Mouse (Mus musculus): Measurements from ENCODE around the gene Usp32.

Usp32 gene

DNA sequence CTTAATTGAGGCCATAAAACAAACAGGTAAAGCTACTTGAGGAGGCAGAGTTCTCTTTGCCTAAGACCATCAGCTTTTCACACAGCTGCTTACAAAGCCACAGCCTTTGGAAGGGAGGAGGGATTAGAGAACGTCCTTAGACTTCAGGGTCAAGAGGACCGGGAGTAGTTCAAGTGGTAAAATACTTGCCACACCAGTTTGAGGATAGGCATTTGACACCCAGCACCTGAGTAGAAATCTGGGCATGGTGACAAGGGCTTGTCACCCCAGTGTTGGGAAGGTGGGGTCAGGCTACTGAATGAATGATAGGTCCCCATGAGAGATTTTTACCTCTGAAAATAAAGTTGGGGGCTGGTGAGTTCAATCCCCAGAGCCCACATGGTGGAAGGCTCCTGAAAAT lies 187.3 kb downstream of the Usp32 start:
- in situ Hi-C loops (cut with MboI, MseI) = no loop called here

DNA sequence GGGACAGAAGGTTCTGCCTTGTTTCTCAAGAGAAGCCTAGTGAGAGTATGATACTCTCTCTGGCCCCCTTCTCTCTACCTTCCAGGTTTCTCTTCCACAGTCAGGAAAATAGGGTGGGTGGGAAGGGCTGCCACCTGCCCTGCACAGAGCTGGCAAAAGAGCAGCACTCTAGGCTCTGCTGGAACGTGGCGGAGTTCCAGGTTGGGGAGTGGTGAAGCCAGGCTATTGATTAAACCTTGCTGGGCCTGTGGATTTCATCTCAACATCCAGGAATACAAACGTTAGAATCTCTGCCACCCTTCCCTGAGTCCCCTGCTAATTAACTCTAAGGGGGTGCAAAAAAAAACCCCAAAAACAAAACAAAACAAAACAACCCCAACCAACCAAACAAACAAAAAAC lies 191.4 kb downstream of the Usp32 start:
- in situ Hi-C loops (cut with MboI, MseI) = no loop called here

DNA sequence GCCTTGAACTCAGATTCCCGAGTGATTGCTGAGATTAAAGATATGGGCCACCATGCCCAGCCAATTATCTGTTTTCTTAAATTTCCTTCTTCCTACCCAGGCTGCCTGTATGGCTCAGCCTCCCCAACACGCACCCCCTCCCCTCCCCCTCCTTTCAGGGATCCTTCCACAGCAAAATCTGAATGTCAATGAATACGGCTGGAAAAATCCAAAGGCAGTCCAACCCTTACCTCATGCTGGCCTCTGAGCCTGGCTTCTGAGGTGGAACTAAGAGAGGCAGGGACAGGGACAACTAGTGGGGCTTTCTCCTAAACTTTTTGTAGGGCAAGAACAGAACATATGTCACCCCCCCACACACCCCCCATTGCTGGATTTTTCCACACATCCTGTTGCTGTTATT lies 191.8 kb downstream of the Usp32 start:
- in situ Hi-C loops (cut with MboI, MseI) = no loop called here

DNA sequence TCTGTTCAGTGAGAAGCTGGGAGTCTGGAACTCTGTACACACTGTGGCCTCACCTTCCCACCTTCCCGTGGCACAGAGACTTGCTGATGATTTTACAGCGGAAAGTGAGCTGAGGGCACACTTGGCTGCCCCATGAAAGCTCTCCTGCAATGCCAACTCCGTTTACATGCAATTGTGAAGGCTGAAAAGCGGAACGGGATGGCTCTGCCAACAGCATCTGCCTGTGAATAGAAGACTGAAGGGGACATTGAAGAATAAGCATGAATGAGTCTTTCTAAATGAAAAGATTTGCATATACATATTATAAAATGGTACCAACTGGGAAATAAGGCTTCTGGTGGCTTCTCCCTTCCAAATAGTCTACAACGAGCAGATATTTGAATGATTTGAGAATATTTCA lies 192.8 kb downstream of the Usp32 start:
- in situ Hi-C loops (cut with MboI, MseI) = no loop called here

DNA sequence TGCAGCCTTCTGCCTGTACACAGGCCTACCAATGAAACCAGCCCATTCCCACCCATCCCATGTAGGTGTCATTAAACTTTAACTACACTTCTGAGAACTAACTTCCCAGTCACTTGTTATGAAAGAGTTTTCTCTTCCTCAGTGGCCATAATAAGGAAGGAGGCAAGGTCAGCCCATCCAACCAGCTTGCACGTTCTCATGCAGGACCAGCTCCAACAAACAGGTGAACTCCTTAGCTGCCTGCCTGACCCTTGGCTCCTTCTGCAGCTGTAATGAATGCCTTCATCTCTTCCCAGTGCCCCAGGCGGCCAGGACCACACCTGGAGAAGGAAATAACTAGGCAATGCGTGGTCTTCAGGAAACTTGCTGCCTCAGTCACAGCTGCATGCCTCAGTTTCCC lies 194.1 kb downstream of the Usp32 start:
- in situ Hi-C loops (cut with MboI, MseI) = no loop called here

DNA sequence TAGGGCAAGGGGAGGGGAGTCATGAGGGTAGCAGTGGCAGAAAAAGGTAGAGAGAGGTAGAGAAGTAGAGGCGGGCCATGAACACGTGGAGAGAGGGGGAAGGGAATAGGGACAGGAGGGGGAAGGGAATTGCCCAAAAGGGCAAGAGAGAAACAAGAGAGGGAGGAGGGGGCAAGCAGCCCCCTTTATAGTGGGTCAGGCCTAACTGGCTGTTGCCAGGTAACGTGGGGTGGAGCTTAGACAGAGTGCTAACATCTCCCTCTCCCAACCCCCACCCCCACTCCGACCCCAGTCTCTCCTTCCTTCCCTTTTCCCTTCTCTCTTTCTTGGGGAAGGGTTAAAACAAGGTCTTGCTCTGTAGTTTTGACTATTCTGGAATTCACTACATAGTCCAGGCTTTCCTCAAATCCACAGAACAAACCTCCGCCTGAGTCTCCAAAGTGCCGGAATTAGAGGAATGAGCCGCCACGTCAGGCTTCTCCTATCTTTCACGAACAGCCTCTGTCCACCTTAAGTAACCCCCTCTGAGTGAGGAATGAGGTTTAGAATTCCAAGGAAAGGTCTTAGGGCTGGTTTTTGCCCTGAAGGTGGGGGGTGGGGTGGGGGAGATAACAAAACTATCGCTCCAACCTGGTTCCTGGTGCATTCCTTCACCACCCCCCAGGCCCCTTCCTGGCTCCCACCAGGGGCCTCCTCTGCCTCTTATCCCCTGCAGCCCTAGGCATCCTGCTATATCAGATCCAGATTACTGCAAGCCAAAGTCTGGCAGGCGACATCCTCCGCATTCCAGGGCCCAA lies 195.1 kb downstream of the Usp32 start:
- in situ Hi-C loops (cut with MboI, MseI) = no loop called here

DNA sequence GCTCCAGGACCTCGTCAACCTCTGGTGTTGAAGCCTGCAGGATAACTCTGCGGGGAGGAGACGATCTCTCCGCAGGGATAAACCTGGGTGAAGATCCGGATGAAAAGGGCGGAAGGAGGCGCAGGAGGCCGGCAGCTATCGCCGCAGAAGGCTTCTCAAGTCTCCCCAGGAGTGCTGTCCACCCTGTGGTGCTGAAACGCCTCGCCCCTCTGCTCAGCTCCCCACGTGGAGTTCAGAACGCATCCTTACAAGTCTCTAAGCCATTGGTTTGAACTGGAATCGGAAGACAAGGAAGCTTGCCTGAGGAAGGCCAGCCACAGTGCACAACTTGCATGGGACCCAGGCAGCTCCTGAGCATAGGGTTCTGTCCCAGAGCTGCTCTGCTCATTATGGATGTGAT lies 196.0 kb downstream of the Usp32 start:
- in situ Hi-C loops (cut with MboI, MseI) = no loop called here

DNA sequence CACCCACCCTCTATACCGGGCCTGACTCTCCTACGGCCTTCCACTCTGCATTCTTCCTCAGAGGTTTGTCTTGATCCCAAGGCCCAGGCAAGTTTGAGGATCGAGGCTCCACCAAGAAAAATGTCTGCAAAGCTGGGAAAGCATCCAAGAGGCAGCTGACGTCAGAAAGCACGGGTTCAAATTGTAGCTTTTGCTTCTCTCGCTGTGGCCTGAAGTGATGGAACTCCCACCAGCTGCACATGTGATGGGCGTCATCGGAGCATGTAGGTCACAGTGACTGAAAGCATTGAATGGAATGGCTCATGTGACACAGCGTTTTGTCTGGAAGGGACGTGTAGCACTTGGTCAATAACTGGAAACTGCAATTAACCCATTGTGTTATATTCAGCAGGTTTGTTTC lies 199.8 kb downstream of the Usp32 start:
- in situ Hi-C loops (cut with MboI, MseI) = no loop called here

DNA sequence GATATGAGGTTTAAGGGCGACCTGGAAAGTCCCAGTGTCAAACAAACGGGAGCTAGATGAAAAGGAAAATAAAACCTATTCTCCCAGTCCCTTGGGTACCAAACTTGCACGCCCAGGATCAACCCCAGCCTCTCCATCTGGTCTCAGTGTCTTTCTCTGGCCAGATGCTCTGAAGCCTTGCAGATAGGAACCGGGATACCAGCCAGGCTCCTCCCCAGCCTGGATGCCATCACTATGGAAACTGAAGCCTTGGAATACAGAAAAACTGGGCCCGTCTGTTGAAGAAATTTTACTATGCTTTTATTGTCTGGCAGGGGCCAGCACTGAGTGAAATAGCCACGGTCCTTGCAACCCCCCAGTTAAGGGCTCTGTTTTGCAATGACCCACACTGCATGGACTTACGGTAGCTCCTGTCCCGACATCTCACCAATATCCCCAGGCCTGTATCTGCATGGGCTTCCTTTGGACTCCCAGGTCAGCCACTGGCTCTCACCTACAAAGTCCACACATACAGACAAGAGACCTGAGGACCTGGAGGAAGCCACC lies 200.4 kb downstream of the Usp32 start:
- in situ Hi-C loops (cut with MboI, MseI) = no loop called here

All from T-helper 1 cell (primary cell).